Mouse (Mus musculus) right cerebral cortex, postnatal 4 days (tissue): ENCODE measurements around the gene Gal3st1.
"Not testable (repeated sequence)": the region's sequence is repeated elsewhere in the genome, so short reads cannot be mapped to it uniquely, and the experiment has no call there.

Experiments used
- DNase-seq: peaks from one replicate; pipeline ENCODE4 v3.0.0-alpha.2; 2022

The Gal3st1 gene

DNA sequence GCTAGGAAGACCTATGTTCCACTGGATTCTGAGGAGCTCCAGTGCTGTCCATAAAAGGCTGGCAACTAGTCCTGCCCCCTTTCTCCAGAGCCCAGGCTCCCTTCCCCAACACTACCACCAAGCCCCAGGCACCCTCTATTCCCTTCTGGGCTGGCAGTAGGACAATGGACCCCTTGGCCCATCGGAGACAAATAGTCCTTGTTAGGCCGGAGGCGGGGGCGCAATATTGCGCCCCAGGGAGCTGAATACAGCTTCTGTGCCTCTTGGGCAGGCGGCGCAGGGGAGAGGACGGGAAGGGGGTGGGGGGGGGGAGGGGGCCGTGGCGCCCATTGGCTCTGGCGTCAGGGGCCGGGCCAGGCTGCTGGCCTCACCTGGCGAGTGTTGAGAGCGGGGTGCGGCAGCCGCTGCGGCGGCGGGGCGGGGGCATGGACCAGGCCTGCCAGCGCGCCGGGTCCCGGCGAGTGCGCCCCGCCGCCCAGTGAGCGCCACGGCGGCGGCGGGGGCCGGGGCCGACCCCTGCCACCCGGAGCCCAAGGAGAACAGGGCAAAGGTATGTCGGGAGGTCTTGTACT, at the start of gene Gal3st1:
TSS of gene Gal3st1 (plus strand) at position 346 of the 572 bp plus-strand sequence.
- peak; percentile 20 for DNase-seq

DNA sequence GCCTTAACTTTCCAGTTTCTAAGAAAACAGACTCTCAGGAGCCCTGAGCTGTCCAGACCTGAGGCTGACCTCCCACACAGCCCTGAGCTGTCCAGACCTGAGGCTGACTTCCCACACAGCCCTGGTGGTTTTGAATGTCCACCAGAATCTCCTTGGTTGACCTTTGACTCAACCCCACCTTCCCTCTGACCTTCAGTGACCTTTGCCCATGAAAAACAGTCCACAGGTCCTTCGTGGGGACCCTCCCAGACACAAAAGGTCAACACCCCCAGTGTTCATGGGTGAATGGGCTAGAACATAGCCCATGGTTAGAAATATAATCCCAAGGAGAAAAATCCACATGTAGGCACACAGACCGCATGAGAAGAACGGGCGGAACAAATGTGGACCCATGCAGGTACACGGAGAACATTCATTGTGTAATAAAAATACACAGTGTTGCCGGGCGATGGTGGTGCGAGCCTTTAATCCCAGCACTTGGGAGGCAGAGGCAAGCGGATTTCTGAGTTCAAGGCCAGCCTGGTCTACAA, 49.6 kb upstream of the Gal3st1 start:
- DNase-seq = no peak

DNA sequence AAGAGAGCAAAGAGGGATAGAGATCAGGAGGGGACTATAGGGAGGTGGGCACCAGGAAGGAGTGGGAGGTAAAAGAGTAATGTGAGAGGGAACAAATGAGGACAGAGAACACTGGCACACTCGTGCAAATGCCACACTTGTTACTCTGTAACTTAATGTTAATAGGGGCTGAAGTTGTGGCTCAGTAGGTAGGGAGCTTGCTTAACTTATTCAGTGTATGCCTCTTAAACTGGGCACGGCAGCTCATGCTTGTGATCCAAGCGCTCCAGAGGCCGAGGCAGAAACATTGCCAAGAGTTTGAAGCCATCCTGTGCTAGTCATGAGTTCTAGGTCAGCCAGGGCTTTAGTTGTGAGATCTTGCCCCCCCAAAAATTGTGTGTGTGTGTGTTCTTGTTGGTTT, 48.3 kb upstream of the Gal3st1 start:
- no peak for DNase-seq

DNA sequence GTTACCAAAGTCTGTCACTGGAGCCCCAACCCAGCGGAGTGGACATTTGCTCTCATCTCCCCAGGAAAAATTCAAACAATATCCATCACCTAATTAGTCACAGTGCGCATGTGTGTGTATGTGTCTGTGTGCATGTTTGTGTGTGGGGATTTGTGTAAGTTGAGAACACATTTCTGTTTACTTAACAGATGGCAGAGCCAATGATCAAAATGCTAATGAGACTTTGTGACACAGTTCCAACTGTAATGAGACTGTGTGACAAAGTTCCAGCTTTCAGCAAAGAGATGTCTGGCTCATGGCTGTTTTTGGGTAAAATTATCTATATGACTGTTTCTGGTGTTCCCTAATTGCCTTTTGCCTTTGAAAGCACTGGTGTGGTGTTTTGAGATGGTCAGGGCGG, 47.1 kb upstream of the Gal3st1 start:
- DNase-seq = no peak

DNA sequence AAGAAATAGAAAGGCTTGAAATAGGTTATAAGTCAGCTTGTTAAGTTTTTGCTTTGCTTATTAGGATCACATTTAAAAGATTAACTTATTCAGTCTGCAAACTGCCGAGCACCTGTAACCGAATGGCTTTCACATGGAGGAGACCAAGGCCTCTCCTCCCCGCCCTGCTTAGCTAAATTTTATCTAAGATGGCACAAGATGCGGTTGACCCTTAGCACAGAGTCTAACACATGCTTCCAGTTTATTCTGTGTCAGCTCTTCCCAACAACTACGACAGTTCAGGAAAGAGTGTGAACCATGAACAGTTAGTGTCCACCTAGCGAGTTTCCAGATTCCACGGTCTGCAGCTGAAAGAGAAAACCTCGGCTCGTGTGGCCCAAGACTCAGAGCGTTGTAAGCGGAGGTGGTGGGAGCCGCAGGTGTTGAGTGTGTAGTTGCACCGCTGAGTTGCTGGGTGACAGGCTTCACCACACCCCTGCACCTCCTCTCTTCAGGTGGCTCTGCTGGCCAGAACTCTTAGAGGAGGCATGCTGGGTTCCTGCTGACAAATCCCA, 46.0 kb upstream of the Gal3st1 start:
- no peak for DNase-seq

DNA sequence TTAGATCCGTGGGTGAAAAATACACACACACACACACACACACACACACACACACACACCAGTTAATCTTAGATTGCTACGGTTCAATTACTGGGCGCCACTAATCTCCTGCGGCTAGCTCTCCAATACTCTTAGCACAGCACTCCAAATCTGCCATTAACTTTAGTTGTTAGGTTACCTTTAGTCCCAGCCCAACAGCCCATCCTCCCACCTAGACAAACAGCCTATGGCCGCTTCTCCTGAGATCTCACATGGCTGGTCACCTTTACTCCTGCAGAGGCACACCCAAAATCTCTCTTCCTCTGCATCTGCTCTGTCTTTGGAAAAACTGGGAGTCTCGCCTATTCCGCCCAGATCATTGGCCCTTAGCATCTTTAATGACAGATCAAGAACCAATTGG, 42.1 kb upstream of the Gal3st1 start:
- no peak for DNase-seq

DNA sequence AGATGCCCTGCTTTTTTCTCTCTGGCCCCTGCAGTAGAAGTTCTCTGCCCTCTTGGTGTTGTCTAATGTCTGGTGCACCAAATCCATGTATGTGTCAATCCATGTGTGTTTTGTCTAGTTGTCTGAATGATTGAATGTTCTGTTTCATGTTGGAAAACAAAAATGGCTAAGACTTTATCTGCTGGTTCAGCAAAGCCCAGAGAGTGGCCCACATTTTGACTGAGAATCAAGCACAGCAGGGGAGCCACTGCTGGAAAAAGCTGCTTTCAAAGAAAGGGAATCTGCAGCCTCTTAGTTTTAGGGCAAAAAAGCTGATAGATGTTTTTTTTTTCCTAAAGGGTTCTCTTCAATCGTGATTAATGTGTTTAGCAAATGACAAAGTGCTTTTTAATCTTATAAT, 37.0 kb upstream of the Gal3st1 start:
- DNase-seq = no peak

DNA sequence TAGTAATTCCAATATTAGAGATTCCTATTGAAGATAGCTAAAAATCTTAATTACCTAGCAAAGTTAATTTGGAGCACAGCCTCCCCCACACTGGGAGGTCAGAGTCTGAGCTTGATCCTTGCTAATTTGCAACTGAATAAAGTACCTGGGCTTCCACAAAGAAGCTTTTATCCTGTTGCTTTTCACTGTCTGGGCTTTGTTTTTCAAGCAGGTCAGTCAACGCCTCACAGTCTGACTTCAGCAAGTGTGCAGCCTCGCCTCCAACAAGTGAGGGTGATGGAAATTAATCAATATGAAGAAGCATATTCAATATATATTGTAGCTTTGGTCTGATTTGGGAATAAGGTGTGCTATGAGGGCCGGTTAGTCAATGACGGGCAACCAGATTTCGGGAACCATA, 28.6 kb upstream of the Gal3st1 start:
- DNase-seq = not testable (repeated sequence)

DNA sequence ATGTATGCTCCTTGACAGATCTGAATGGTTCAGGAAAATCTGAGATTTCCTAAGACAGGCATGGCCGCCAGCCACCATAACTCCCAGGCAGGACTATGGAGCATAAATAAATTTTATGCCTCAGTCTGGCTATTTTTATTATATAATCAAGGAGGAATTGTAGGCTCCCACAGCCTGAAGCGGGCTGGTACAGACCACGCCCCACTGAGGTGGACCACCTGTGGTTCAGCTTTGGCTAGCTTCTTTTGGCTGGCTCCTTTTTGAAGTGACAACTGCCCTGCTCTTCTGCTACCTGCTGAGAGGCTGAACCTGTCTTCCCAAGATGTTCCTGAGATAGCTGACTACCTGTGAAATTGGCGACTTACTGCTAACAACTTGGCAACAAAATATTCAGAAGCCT, 28.1 kb upstream of the Gal3st1 start:
- DNase-seq = not testable (repeated sequence)

DNA sequence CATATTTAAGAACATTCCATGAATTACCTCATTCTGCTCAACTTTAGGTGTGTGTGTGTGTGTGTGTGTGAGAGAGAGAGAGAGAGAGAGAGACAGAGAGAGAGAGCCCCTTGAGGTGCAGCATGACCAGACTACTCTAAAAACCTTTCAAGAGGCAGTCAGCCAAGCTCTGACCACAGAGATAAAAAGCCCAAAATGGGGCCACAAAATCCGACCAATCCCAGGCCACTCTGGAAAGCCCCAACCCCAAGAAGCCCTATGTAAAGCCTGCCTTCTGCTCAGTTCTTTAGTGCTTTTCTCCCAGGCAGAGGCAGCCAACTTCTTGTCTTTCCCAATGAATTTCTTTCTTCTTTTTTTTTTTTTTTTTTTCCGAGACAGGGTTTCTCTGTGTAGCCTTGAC, 22.5 kb upstream of the Gal3st1 start:
- DNase-seq = no peak

DNA sequence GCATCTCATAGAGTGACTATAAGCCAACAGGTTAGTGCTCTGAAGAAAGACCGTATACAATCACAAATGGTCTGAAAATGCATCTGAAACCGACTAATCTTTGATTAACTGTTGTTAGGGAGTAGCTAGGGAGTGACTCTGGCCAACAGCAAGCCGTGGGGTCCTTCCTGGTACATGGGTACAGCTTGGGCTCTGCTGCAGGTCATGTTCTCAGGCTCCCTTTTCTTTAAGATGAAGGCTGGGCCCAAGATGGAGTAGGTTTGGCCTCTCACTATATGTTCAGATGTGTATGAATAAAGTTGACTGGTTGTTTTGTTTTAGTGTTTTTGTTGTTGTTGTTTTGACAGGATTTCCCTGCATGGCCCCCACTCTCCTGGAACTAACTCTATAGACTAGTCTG, 21.7 kb upstream of the Gal3st1 start:
- DNase-seq = no peak

DNA sequence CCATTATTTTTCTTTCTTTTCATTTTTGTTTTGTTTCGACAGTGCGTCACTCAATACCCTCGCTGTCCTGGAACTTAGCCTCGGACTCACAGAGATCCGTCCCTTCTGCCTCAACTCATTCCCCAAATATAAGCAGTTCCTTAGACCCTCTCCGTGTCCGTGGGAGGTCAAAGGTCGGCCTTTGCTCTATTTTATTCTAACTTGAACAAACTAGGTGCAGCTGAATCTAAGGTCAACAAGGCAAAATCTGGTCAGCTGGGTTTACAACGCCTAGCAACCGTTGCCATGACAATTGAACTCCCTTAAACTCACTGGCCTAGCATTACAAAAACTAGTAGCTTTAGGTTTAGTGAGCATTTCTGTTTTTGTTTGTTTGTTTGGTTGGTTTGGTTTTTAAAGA, 20.3 kb upstream of the Gal3st1 start:
- peak; percentile 21 for DNase-seq

DNA sequence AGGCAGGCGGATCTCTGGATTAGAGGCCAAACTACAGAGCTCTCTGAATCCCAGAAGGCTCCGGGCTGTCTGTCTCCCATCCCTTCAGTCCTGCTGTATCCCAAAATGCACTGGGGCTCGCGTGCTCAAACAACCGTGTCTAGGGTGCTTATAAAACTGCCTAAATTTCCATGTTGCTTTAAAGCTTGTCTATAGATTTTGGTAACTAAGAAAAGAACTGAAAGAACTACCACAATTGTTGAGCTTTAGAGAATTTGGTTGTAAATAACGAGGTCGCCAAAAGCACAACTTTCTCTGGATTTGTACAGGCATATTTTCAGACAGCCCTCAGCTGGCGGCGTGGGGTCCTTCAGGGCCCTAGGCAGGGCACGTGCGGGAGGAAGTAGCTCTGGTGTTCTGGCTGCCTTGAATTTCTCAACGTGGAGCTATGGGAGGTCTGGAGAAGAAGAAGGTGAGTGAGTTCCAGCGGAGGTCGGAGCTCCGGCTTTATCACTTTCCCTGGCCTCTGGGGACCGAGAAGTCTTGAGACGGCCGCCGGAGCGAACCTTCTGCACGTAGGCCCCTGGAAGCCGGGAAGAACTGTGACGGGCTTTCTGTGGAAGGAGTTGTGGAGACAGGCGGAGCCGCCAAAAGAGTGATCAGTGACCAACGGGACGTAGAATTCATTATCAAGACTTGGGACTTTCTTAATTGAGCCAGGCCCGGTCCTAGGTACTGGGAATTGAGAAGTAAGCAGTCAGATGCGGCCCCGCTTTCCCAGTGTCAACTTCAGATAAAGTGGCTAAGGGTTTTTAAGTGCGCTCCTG, 19.6 kb upstream of the Gal3st1 start, which contains the start of gene Pes1:
TSS of gene Pes1 (plus strand) at position 366 of the 806 bp plus-strand sequence.
- peak; percentile 73 for DNase-seq

DNA sequence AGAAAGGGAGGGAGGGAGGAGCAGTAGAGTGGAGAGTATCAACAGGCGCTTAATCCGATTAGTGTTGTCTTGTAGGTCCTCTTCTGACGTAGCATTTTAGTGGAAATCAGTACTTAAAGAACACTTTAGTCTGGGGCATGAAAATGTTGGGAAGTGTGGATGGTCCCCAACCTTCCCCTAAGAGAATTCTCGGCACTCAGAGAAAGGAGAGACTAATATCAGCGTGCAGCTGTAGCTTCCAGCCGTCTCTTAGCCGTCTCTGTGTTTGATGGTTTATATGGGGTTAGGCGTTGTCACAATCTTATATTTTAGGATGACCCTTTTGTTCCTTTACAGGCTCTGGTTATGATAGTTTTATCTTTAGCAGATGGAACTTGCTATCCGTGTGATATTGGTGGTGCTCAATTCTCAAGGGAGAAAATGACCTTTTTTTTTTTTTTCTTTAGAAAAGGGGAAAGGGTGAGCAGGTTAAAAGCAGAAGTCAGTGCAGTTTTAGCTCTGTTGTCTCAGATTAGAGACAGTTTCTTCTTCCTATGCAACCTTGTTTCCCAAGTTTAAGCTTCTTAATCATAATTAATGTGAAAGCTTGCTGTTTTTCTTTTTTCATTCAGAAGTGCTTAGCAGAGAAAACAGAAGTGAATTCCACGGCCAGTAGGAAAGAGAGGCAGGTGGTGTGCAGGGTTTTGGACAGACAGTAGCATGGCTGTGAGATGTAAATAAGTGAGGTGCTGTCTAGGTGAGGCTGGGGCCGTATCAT, 18.8 kb upstream of the Gal3st1 start:
- DNase-seq = no peak

DNA sequence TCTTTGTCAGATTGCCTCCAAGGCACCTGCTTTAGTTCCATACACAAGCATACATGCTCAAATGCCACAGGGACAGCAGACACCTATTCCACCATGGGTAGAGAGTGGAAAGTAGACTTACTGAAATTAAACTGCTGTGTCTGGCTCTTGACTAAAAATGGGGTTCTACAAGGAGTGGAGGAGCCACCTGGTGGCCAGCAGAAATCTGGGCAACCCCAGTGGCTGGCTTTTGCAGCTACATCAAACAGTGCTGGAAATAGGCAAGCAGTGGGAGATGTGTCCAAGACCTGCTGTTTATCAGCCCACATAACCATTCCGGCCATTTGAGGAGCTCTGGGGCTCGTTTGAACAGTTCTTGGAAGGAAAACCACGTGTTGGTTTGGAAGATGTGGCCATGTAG, 13.6 kb upstream of the Gal3st1 start:
- DNase-seq = no peak

DNA sequence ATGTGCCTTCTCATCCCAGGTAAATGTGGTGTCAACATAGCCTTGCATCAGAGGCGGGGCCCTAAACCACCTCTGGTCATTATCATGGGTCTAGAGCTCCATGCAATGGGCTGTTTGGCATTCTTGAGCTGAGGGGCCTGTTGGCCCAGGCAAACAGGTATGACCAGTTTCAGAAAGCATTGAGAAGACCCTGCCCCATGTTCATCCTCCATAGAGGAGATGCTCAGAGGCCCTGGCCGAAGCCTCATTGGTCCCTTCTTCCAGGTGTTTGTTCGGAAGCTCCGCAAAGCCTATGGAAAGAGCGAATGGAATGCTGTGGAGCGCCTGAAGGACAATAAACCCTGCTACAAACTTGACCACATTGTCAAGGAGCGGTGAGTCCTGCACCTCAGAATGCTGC, 13.1 kb upstream of the Gal3st1 start:
- no peak for DNase-seq

DNA sequence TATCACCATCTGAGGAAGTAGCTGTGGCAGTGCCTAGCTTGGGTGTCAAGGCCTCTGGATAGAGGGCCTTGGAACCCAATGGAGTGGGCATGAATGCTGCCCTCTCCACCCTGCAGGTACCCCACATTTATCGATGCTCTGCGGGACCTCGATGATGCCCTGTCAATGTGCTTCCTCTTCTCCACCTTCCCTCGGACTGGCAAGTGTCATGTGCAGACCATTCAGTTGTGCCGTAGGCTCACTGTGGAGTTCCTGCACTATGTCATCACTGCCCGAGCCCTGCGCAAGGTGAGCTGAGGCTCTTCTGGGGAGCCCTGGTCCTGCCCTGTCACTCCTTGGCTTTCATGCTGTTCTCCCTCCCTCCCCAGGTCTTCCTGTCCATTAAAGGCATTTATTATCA, 10.4 kb upstream of the Gal3st1 start:
- no peak for DNase-seq

DNA sequence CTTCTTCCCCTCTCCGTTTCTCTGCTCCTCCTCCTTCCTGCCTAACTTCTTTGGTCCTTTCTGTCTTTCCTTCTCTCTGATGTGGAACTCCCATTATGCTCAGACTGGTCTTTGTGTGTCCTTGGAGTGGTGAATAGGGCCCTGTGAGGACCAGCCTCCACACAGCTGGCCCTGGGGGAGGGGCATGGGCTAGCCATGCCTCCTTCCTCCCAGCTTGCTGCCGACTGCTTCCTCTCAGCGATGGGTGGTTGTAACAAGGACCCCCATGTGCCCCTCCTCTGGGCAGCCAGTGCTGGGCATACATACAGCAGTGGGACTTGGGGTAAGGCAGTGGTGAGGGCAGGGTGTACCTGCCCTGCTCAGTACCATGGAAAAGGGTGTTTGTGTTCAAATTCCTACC, 9.1 kb upstream of the Gal3st1 start:
- no peak for DNase-seq

DNA sequence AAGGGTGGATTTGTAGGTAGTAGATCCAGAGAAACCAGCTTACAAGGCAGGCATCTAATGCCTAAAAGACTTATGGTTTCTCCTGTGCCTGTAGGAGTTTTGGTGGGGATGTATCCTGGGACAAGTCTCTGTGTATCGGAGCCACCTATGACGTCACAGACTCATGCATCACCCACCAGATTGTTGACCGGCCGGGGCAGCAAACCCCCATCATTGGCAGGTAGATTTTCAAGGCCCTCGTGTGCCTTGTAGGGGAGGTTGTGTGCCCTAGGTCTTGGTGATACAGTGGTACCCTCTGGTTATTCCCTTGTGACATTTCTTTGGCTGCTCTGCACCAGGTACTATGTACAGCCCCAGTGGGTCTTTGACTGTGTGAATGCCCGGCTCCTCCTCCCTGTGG, 6.8 kb upstream of the Gal3st1 start, which contains the start of gene 4930556J24Rik:
TSS of gene 4930556J24Rik (minus strand) at position 101 of the 400 bp plus-strand sequence.
- DNase-seq = no peak

DNA sequence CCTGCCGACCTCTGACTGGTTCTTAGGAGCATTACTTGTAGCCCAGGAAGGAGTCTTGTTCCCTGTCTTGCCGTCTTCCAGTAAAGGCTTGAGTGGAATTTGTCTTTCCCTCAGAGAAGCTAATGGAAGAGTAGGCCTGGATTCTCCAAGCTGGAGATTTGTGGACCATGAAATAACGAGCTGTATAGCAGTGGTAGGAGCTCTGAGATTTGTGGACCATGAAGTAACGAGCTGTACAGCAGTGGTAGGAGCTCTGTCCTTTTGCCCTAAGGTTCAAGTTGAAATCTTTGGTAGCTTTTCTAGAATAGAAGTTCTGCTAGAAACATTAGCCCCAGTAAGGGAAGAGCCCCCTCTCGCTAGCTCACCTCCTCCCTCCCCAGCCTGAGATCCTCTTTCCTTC, 5.0 kb upstream of the Gal3st1 start:
- no peak for DNase-seq

DNA sequence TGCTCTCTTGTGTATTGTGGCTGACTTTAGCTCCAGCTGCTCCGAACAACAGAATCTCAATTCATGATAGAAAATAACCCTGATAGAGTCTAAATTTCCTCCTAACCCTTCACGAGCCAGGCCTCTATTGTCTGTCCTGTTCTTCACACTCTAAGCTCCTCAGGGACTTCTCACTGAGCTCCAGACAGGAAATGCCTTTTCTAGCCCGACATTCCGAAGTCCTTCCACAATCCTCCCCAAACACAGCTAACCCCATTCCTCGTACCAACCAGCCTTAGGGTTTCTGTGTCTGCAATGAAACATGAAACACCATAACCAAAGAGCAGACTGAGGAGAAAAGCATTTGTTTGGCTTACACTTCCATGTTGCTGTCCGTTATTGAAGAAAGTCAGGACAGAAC, 1.9 kb upstream of the Gal3st1 start:
- no peak for DNase-seq

DNA sequence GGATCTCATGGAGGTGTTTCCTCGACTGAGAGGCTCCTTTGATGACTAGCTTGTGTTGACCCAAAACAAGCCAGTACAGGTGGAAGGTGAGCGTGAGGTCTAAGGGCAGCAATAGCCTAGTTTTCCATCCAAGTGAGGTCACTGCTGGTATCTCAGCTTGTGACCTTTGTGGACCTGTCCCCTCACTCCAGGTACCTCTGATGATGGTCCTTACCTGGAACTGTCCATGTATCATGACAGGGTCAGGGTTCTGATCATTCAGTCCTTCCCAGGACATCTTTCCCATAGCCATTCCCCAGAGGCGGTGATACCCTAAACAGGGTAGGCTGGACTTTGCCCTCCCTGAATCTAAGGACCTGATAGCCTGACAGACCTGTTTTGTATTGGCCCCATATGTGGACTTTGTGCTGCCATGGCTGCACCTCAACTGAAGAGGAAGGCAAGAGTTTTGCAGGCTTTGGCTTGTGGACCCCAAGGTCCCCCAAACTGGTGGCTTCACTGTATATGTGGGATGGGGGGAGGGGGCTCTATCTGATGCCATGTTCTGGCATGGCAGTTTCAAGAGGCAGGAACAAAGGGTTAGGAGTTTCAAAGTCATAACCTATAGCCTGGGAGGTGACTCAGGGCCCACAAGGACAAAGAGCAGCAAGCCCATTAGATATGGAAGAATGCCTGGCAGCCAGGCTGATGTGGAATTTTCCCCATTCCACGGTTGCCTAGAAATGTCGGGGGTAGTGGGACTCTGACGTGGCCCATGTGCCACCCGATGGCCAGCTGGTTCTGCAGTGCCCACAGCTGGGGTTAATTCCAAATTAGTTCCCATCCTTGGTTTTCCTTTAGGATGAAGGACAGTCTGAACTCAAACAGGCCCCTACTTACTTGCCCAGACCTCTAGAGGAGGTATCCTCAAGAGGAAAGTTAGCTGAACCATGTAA, 894 bp upstream of the Gal3st1 start:
- no peak for DNase-seq
